Mouse (Mus musculus) spleen, adult 12 weeks (tissue): ENCODE measurements around the gene Klk15.
"Not testable (repeated sequence)": the region's sequence is repeated elsewhere in the genome, so short reads cannot be mapped to it uniquely, and the experiment has no call there.

Source experiments
- DNase-seq: peaks from one replicate; pipeline ENCODE4 v3.0.0; 2022; ENCODE audit warnings: low spot score

Klk15 gene

GRCm38 (mm10) chr7:43933440-43933839 lies at the start of gene Klk15:
Klk15 (plus strand) TSS chr7:43933740.
- DNase-seq = no peak

GRCm38 (mm10) chr7:43891365-43891764 lies 42.2 kb upstream of the Klk15 start:
- no peak for DNase-seq

GRCm38 (mm10) chr7:43891788-43892187 lies 41.8 kb upstream of the Klk15 start:
- no peak for DNase-seq

GRCm38 (mm10) chr7:43894836-43895235 lies 38.7 kb upstream of the Klk15 start:
- peak; percentile 15 for DNase-seq

GRCm38 (mm10) chr7:43914821-43915220 lies 18.7 kb upstream of the Klk15 start:
- DNase-seq = no peak

GRCm38 (mm10) chr7:43918426-43918825 lies 15.1 kb upstream of the Klk15 start:
- DNase-seq = no peak

GRCm38 (mm10) chr7:43918871-43919270 lies 14.7 kb upstream of the Klk15 start:
- DNase-seq = no peak

GRCm38 (mm10) chr7:43919559-43920451 lies 13.7 kb upstream of the Klk15 start:
- DNase-seq = no peak

- DNase-seq = no peak
Observed at GRCm38 (mm10) chr7:43920582-43920981, 13.0 kb upstream of the Klk15 start.

- DNase-seq = no peak
Observed at GRCm38 (mm10) chr7:43921087-43921486, 12.5 kb upstream of the Klk15 start.

- DNase-seq = no peak
Observed at GRCm38 (mm10) chr7:43921941-43922340, 11.6 kb upstream of the Klk15 start.

GRCm38 (mm10) chr7:43925985-43926384 lies 7.6 kb upstream of the Klk15 start:
- no peak for DNase-seq

GRCm38 (mm10) chr7:43928521-43928920 lies 5.0 kb upstream of the Klk15 start:
- DNase-seq = no peak

GRCm38 (mm10) chr7:43932337-43932736 lies 1.2 kb upstream of the Klk15 start:
- DNase-seq = no peak

- DNase-seq = no peak
Observed at GRCm38 (mm10) chr7:43934747-43935146, 1.2 kb downstream of the Klk15 start.

GRCm38 (mm10) chr7:43936551-43936950 lies 3.0 kb downstream of the Klk15 start:
- DNase-seq = no peak

- not testable (repeated sequence) for DNase-seq
Observed at GRCm38 (mm10) chr7:43942293-43942692, 8.8 kb downstream of the Klk15 start.

- no peak for DNase-seq
Observed at GRCm38 (mm10) chr7:43944727-43945264, 11.3 kb downstream of the Klk15 start.

GRCm38 (mm10) chr7:43950364-43950763 lies 16.8 kb downstream of the Klk15 start, which contains the start of gene Klk1b8:
Klk1b8 (plus strand) TSS chr7:43950664.
- no peak for DNase-seq

- no peak for DNase-seq
Observed at GRCm38 (mm10) chr7:43952703-43953102, 19.2 kb downstream of the Klk15 start.

GRCm38 (mm10) chr7:43966451-43966850 lies 32.9 kb downstream of the Klk15 start, which contains the start of gene Klk1b1:
Klk1b1 (plus strand) TSS chr7:43966751.
- DNase-seq = no peak

- DNase-seq = no peak
Observed at GRCm38 (mm10) chr7:43967058-43967457, 33.5 kb downstream of the Klk15 start.

GRCm38 (mm10) chr7:43967612-43968011 lies 34.1 kb downstream of the Klk15 start:
- DNase-seq = no peak
